Mouse (Mus musculus) adrenal gland, postnatal 10 days (tissue): ENCODE data around the gene AY358078. TPM values are rescaled to one million over a fixed set of nuclear protein-coding genes. Genes with fewer than 3 reads are reported as not detected.
"Not testable (repeated sequence)": the region's sequence is repeated elsewhere in the genome, so short reads cannot be mapped to it uniquely, and the experiment has no call there.

Source experiments
- DNase-seq: peaks from one replicate; pipeline ENCODE4 v3.0.0; 2021; ENCODE audit warnings: mixed read lengths
- long read RNA-seq, 2 experiments: library from polyadenylated mRNA; stranded (forward); transcript quantifications; one replicate each; pipeline ENCODE4 v2.0.0; 2021
- total RNA-seq, 2 experiments: library from RNA; stranded (reverse); gene quantifications; 2 replicates each; pipeline ENCODE4 v1.2.3; 2021

AY358078 gene
- not detected for total RNA-seq
- long read RNA-seq, experiment 1 = 0 reads
- long read RNA-seq, experiment 2 = 0 reads

DNA sequence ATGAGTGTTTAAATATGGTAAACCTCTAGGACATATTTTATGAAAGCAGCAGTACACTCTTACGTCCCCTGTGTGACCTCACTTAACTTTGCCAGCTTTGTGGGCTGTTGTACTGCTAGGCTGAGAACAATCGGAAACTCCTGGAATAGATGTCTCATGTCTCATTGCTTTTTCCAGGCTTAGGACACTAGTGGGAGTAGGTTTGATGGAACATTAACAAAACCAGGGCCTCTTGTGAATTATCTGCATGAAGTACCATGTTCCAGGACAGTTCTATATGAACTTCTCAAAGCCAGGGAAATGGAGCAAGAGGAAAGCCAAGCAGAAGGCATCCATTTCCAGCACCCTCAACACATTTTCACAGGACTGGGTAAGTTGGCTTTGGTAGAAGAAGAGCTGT, at the start of gene AY358078:
Gene AY358078 (plus strand): TSS at position 301 of the 400 bp plus-strand sequence.
- DNase-seq = no peak

DNA sequence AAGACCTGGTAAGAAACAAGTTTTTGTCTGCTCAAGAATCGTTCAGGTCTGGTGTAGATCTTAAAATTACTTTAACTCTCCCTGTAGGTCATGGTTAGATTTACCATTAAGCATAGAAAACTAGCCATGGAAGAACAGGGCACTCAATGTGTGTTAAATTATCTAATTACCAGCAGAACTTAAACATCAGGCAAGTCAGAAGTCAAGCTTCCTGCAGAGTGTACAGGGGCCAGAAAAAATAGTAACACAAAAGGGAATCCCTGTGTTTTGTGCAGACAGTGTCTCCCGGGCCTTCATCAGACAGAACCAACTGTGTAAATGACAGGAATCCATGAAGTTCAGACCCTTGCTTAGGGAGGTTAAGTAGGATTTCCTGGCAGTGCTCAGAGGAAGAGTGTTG, 43.9 kb upstream of the AY358078 start:
- no peak for DNase-seq

DNA sequence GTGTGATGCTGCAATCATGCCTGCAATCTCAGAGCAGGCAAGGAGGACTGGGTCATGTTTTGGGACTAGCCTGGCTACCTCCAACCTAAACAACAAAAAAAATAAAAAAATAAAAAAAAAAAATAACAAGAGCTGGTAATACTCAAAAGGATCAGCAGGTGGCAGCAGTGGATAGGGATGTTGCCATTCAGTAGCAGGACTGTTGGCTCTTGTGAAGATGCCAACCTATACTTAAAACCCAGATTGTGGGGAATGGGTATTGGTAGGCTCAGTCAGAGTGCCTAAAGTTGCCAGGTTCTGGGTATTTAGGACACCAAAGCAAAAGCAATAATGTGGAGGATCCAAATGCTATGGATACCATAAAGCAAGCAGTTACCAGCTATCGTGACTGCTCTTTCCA, 28.5 kb upstream of the AY358078 start:
- not testable (repeated sequence) for DNase-seq

DNA sequence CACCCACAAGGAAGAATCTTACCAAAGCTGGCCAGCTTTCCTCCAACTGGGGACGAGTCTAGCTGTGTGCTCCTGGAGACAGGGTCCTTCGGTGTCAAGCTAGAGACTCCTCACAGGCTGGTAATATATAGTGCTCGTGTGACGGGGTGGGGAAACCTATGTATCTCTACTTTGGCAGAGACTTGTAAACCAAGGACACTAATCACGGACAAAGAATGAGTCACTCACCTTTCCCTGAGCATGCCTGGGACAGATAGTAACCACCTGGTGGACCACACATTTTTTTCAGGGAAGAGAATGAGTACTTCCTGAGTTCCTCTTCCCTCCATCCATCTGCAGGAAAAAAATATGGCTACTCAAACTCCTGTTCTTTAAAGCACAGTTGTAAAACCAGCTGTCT, 26.4 kb upstream of the AY358078 start, which contains the start of gene Ang4:
Gene Ang4 (minus strand): TSS at position 101 of the 400 bp plus-strand sequence.
- no peak for DNase-seq

DNA sequence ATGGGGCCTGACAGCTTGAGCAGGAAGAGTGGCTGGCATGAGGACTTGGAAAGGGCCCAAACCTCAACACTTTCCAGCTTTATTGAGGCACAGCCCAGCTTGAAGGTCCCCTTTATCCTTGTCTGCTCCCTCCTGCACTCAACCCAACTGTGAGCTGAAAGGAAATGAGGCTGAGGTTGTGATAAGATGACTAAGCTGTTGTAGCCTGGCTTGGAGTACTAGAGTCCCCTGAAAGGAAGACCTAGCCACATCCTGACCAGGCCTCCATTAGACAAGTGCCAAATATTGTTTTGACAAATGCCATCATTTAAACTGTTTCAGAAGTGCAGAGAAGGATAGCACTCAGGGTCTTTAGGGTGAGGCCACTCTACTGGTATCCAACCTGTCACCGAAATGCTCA, 22.1 kb upstream of the AY358078 start:
- DNase-seq = no peak

DNA sequence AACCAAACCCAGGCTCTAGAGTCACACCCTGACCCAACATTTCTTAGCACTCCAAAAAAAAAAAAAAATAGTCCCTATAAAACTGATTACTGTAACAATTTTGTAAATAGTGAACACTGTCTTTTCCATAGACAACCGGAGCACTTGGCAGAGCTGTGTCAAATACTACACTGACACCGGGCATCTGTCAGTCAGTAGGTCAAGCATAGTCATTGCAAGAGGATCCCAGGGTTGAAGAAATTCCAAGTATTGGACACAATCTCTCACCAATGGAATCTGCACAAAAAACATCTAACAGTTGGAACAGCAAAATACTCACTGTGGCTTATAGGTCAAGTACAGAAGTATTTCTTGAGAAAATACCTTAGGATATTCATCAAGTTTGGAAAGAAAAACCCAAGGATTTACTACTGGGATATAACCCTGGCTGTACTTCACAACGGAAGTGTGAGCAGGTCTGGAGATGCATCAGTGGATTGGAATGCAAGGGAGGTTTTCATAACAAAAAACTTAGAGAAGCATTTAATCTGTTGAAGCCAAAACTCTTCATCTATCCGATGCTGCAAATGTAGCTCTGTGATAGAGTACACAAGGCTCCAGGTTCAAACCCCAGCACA, 20.9 kb upstream of the AY358078 start:
- no peak for DNase-seq

DNA sequence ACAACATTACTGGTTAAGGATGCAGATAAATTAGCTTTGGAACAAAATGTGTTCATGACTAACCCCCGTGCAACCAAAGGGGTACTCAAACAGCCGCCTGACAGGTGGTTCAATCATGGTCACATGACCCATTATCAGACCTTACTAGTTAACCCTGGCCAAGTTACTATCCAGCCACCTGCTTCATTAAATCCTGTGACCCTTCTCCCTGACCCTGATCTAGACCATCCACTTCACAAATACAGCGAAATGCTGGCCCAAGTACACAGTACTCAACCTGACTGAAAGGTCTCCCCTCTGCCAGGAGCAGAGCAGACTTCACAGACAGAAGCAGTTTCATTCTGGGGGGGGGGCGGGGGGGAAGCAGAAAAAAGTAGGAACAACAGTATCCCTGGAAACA, 13.5 kb upstream of the AY358078 start:
- no peak for DNase-seq

DNA sequence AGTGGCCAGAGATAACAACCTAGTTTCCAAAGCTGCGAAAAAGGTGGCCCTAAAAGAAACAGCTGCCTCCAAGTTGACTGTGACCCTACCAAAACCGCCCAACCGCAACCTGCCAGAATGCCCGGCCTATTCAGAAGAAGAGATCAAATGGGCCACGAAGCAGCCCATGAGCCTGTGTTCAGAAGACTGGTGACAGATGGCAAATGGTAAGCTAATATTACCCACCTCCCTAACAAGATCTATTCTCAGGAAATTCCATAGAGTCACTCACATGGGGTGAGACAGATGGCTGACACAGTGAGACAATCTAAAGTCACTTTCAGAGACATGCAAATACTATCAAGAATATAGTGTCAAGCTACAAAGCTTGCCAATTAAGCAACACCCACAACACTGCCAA, 12.8 kb upstream of the AY358078 start:
- no peak for DNase-seq

DNA sequence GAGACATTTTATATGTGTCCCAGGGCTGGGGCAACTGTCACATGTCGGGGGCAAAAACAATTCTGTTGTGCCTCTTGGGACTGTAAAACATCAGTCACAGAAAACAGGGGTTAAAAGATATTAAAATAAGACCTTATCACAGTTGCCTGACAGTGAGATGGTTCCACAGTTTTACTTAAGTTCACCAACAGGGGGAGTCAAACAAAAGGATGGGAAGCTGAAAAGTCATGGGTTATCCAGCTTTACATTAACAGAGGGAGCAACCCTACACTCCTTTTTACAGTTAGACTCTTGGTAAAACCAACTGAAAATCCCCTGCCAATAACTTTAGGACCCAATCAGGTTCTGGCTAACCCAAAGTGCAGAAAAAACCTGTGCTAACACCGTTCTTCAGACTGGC, 10.7 kb upstream of the AY358078 start:
- no peak for DNase-seq

DNA sequence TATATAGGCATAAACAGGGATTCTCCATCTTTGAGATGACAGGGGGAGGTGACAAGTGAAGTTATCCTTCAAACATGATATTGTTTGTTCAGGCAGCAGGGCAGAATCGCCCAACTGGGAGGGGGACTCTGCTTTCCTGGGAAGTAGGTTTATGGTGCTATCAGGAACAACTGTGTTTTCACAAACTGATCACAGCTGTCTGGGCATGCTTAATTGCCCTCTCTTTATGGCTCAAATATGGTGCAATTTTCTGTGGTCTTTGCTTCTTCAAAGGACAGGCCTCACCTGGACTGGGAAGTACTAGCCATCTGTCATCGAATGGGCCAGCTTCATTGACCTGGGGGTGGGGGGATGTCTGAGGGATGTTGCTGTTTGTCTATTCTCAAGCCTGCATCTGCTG, 5.7 kb upstream of the AY358078 start:
- no peak for DNase-seq

DNA sequence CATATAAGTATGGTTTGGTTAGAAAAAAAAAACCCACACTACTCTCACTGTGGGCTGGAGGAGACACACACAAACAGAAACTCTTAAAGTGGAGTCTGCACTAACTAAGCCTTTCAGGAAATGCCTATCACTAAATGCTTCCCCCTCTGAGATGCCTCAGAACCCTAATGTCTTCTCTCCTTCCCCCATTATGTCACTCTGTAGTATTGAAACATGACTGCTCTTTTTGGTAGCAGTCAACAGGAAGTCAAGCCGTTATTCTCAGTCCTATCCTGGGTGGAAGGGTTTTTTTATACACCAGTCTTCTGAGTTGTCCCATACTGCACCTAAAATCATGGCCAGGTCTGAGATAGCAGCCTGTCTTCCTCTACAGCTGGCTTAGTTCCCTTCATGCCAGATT, 26.8 kb downstream of the AY358078 start:
- DNase-seq = no peak

DNA sequence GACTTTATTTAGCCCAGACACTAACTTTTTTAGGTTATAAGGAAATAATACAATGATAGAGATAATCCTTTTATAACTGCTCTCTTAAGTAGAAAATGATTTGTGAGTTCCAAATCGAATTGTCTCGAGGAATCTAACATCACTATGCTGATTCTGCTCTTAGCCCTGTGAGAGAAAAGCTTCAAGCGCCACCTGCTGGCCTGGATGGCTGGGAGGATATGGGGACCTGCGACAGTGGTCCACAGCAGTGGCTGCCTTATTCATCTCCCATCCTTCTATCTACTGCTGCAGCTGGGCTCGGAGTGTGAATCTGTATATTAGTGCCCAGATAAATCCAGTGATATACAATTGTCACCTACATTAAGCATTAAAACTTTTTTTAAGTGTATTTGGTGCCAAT, 28.0 kb downstream of the AY358078 start:
- DNase-seq = peak; percentile 40

DNA sequence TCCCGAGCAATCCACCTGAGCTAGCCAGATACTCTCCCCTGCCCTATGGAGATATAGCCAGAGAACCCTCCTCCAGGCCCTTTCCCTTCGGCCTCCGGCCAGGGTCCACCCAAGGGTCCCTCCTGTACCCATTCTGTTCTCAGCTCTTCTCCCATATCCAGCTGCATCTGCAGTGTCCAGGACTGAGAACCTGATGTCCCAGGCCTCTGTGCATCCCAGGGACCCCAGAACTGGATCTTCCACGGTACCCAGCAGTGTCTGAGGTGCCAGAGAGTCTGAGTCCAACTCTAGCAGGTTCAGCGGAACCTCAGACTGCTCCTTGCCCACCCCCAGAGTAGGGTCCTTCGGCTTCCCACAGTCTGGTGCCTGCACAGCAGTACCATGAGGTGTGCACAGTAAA, 29.3 kb downstream of the AY358078 start:
- no peak for DNase-seq

DNA sequence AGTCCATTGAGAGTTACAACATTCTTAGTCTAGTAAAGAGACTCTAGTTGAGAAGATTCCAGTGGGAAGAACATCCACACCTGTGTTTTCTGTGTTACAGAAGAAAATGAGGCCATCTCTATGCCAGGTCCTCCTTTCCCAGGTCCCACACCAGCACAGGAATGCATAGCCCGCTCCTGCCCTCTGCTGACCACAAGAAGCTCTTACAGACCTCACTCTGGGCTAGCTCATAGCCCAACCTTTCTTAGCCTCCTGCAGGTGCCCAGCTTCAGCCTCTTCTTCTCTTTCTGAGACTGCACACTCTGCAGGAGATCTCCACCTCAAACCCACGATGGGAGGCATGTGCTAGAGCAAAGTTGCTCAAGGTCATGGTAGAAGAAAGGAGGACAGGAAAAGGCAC, 38.6 kb downstream of the AY358078 start:
- peak; percentile 14 for DNase-seq

DNA sequence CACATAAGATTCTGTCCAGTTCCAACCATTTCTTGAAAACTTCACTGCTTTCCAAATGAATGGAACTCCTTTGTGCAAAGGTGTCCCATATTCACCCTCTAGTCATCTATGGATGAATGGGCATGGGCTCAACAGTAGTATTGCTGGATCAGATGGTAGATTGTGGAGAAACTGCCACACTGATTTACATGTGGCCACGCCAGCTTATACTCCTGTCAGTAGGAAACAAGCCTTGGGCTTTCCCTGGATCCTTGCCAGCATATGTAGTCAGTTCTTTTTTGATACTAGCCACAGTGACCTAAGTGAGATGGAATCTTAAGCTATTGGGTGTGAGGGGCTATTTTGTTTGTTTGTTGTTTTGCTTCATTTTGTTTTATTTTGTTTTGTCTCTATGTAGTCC, 42.4 kb downstream of the AY358078 start:
- no peak for DNase-seq

DNA sequence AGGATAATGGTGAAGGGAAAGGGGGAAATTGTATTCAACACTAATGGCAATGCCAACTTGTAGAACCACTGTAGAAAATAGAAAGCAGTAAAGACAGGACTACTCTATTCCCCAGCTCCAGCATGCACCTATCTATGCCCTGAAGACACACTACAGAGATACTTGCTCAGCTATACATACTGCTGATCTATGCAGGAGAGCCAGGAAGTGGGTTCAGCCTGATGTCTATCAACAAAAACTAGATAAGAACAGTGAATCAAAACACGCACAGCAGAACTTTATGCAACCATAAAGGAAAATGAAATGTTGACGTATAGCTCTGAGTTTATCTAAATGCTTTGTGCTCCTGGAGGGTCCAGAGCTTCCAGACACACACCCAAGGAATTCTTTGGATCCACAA, 42.9 kb downstream of the AY358078 start:
- no peak for DNase-seq

DNA sequence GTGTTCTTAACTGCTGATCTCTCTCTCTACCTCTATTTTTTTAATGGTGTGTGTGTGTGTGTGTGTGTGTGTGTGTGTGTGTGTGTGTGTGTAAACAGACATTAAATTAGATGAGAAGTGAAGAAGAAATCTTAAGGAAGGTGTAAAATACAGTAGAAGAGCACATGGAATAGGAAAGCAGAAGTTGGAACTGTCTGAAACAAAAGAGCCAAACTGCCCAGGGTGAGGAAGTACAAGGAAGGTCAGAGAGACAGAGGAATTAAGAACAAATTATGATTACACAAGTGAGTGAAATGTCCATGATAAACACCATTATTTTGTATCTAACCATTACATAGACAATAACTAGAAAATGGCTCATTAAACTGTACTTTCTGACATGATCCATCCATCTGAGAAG, 44.0 kb downstream of the AY358078 start:
- no peak for DNase-seq

DNA sequence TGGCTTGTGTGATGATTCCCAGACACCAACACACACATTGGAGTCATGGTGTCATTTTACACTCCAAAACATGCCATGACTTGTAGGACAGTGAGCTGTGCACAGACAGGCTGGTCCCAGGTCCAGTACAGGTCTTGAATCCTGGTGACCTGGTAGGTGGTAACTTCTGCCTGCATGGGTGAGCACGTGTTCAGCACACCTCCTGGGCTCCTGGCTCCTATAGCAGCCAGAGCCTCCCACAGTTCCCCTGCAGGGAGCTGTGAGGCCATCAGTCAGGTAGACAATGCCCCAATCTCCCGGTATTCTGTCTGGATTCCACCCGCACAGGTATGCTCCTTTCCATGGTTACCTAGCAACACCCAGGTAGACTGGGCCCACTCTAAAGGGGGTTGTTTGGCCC, 46.7 kb downstream of the AY358078 start:
- DNase-seq = no peak

DNA sequence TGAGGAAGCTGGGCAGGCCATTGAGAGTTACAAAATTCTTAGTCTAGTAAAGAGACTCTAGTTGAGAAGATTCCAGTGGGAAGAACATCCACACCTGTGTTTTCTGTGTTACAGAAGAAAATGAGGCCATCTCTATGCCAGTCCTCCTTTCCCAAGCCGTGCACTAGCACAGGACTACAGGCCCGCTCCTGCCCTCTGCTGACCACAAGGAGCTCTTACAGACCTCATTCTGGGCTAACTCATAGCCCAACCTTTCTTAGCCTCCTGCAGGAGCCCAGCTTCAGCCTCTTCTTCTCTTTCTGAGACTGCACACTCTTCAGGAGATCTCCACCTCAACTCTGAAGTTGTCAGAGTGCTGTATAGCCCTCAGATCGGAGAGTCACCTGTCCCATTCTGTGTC, 51.2 kb downstream of the AY358078 start:
- peak; percentile 12 for DNase-seq

DNA sequence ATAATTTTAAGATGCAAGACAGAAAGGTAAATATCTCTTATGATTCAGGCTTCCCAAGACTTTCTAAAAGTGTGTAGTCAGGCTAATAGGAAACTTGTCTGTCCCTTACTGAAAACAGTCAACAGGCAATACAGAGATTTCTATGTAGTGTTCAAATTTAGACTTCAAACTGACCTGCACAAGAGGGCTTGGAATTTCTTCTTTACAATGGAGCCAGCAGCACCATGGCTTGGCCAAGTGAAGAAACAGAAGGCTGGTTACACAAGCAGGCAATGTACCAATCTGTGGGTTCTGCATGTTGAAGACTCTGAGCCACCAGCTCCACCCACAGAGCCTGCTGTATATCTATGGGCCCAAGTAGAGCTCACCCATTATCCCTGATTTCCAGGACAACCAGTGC, 53.6 kb downstream of the AY358078 start, which contains the start of gene Ear6:
Gene Ear6 (plus strand): TSS at position 301 of the 400 bp plus-strand sequence.
- DNase-seq = no peak

DNA sequence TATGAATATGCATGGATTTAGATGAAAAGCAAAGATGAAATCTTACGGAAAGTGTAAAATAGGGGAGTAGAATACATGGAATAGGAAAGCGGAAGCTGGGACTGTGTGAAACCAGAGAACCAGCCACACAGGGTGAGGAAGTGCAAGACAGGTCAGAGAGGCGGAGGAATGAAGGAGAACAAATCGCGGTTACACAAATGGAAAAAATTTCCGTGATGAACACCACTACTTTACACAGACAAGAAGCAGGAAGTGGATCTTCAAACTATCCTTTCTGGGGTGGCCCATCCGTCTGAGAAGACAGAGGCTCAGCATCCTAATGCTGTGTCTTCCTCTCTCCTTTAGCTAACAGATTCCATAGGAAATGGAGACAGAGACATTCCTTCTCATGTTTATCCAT, 55.4 kb downstream of the AY358078 start:
- DNase-seq = not testable (repeated sequence)

DNA sequence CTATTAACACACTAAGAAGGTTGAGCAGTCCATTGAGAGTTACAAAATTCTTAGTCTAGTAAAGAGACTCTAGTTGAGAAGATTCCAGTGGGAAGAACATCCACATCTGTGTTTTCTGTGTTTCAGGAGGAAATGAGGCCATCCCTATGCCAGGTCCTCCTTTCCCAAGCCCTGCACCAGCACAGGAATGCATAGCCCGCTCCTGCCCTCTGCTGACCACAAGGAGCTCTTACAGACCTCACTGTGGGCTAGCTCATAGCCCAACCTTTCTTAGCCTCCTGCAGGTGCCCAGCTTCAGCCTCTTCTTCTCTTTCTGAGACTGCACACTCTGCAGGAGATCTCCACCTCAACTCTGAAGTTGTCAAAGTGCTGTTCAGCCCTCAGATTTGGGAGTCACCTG, 63.8 kb downstream of the AY358078 start:
- peak; percentile 16 for DNase-seq

DNA sequence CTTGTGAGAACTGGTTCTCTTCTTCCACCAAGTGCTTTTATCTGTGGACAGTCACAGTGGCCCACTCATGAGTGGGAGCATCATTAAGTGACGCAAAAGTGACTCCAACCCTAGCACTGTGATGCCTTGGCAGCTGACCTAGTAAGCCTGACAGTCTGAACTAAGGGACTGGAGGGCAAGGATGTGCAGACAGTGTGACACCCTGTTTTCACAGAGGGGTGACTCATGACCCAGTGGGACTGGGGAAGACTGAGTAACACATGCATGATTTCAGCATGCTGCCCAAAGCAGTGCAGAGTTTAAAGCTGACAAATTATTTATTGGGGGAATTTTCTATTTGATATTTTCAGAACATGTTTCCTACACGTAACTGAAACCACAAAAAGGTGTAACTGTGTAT, 70.9 kb downstream of the AY358078 start:
- peak; percentile 26 for DNase-seq

DNA sequence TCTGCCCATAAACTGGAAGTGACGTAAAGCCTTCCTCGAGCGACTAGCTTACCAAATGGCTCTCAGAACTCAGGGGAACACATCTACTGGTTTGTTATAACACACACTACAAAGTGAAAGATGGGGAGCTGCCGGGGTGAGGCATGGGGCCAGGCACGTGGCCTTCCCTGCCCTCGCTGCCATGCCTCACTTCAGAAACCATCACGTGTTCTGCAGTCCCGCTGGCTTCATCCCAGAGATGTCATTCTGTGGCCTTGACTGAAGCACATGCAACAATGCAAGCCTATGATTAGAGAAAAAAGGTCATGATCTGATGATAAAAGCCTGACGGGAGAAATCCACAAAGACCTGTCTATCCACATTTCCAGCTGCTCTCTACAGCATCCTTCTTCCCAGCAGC, 71.9 kb downstream of the AY358078 start:
- peak; percentile 76 for DNase-seq
